Comparison of ENCODE assay signal across 13 mouse cellular contexts in the genomic region with DNA sequence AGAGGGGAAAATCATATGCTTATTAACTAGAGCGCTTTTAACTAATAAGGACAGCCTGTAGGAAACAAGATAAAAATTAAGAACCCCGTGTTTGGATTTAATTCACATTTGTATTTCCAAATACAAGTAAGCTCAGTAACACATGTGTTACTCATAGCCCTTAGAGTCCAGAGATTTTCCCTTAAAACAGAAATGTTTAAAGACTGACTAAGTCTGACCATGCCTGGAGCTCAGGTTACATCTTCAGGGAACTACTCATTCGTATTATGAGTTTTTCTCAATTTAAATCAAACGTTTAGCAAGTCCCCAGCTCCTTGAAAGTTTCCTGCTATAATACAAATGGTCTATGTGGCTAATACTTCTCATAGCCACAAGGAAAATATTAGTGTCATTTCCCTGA. TPM values are rescaled to one million over a fixed set of nuclear protein-coding genes. Genes with fewer than 3 reads are reported as not detected.
"Had no signal": no experiment of that assay in that cellular context is flagged by ENCODE, and none has a peak within 500 bp of the region (broad histone marks: within the 10 kb centered on the region; RNA-seq: fewer than 3 reads in every experiment).

No protein-coding gene starts in this region.

- DNase-seq: kidney, adult 8-10 months; kidney, postnatal 25 days; lung, adult 2 months; lung, postnatal 4 days; midbrain, embryonic 14.5 days had no signal

- H3K4me1 ChIP-seq: liver, embryonic 15.5 days; neural tube, embryonic 12.5 days had no signal

- H3K27ac ChIP-seq: left cerebral cortex, adult 2 months; limb, embryonic 12.5 days; liver, embryonic 15.5 days; midbrain, embryonic 10.5 days; neural tube, embryonic 12.5 days; stomach, postnatal 0 days had no signal

- H3K4me3 ChIP-seq: left cerebral cortex, adult 2 months; limb, embryonic 12.5 days; liver, embryonic 15.5 days; midbrain, embryonic 10.5 days; neural tube, embryonic 12.5 days had no signal

RNA-seq across cellular contexts. Expression of a gene that starts 57.9 kb away (rescaled TPM):
- total RNA-seq: megakaryocyte, adult 5-6 weeks; neutrophil, adult 5-6 weeks had no signal
